Mouse (Mus musculus): ENCODE results near the gene Ralbp1. TPM values are rescaled to one million over a fixed set of nuclear protein-coding genes. Genes with fewer than 3 reads are reported as not detected.

Ralbp1 gene
- polyA plus RNA-seq, 1 experiment from 2014 or later, result 61.3 TPM

- WGBS, result 83% methylated on average over 7 of the region's 7 CpGs
- DNase-seq (ENCODE audit: low spot score), result peak; percentile 64
- H3K27me3 ChIP-seq (replicated peaks; ENCODE audit: low read depth, poor library complexity, severe bottlenecking), result no peaks in the 10 kb centered on the region
- peaks cover 7% of the 10 kb centered on the region for H3K4me1 ChIP-seq
- H3K9me3 ChIP-seq, result no peaks in the 10 kb centered on the region
- H3K4me3 ChIP-seq, result no peak overlapping the region
- H3K36me3 ChIP-seq (replicated peaks), result peaks cover 100% of the 10 kb centered on the region
- H3K27ac ChIP-seq (replicated peaks), result peak overlapping the region; percentile 35; the same call in 1 of the 2 replicates
Measured at GRCm38 (mm10) chr17:65839541-65840256, 45.9 kb downstream of the Ralbp1 start.

GRCm38 (mm10) chr17:65836746-65837145 lies 48.9 kb downstream of the Ralbp1 start:
- Histone ChIP-seq H3K27ac (replicated peaks) (no peak overlapping the region), H3K36me3 (replicated peaks) (peaks cover 99% of the 10 kb centered on the region), H3K9me3 (no peaks in the 10 kb centered on the region), H3K4me1 (peaks cover 7% of the 10 kb centered on the region), H3K4me3 (no peak overlapping the region), H3K27me3 (replicated peaks; ENCODE audit: low read depth, poor library complexity, severe bottlenecking) (no peaks in the 10 kb centered on the region)
- 92% methylated on average over 3 of the region's 3 CpGs for WGBS
- no peak for DNase-seq (ENCODE audit: low spot score)

- Histone ChIP-seq H3K36me3 (replicated peaks) (peaks cover 99% of the 10 kb centered on the region), H3K4me1 (no peaks in the 10 kb centered on the region), H3K27me3 (replicated peaks; ENCODE audit: low read depth, poor library complexity, severe bottlenecking) (no peaks in the 10 kb centered on the region), H3K9me3 (no peaks in the 10 kb centered on the region), H3K27ac (replicated peaks) (no peak overlapping the region), H3K4me3 (no peak overlapping the region)
- no peak for DNase-seq (ENCODE audit: low spot score)
- WGBS, result 94% methylated on average over 3 of the region's 3 CpGs
Measured at GRCm38 (mm10) chr17:65833891-65834290, 51.7 kb downstream of the Ralbp1 start.

GRCm38 (mm10) chr17:65830216-65830863 lies 55.3 kb downstream of the Ralbp1 start:
- Histone ChIP-seq H3K9me3 (no peaks in the 10 kb centered on the region), H3K36me3 (replicated peaks) (peaks cover 93% of the 10 kb centered on the region), H3K4me3 (no peak overlapping the region), H3K27me3 (replicated peaks; ENCODE audit: low read depth, poor library complexity, severe bottlenecking) (no peaks in the 10 kb centered on the region), H3K27ac (replicated peaks) (no peak overlapping the region), H3K4me1 (no peaks in the 10 kb centered on the region)
- 93% methylated on average over 13 of the region's 13 CpGs for WGBS
- DNase-seq (ENCODE audit: low spot score), result no peak

GRCm38 (mm10) chr17:65828951-65829350 lies 56.6 kb downstream of the Ralbp1 start:
- 90% methylated on average over 11 of the region's 11 CpGs for WGBS
- H3K27ac ChIP-seq (replicated peaks), result no peak overlapping the region
- no peaks in the 10 kb centered on the region for H3K4me1 ChIP-seq
- H3K4me3 ChIP-seq, result no peak overlapping the region
- no peaks in the 10 kb centered on the region for H3K9me3 ChIP-seq
- H3K36me3 ChIP-seq (replicated peaks), result peaks cover 94% of the 10 kb centered on the region
- no peak for DNase-seq (ENCODE audit: low spot score)
- H3K27me3 ChIP-seq (replicated peaks; ENCODE audit: low read depth, poor library complexity, severe bottlenecking), result no peaks in the 10 kb centered on the region

- WGBS, result 90% methylated on average over 5 of the region's 5 CpGs
- Histone ChIP-seq H3K36me3 (replicated peaks) (peaks cover 89% of the 10 kb centered on the region), H3K4me1 (no peaks in the 10 kb centered on the region), H3K9me3 (no peaks in the 10 kb centered on the region), H3K27me3 (replicated peaks; ENCODE audit: low read depth, poor library complexity, severe bottlenecking) (no peaks in the 10 kb centered on the region), H3K27ac (replicated peaks) (no peak overlapping the region), H3K4me3 (no peak overlapping the region)
- DNase-seq (ENCODE audit: low spot score), result no peak
Measured at GRCm38 (mm10) chr17:65827904-65828303, 57.7 kb downstream of the Ralbp1 start.

- Histone ChIP-seq H3K36me3 (replicated peaks) (peaks cover 89% of the 10 kb centered on the region), H3K4me3 (no peak overlapping the region), H3K4me1 (no peaks in the 10 kb centered on the region), H3K27me3 (replicated peaks; ENCODE audit: low read depth, poor library complexity, severe bottlenecking) (no peaks in the 10 kb centered on the region), H3K9me3 (no peaks in the 10 kb centered on the region), H3K27ac (replicated peaks) (no peak overlapping the region)
- 88% methylated on average over 16 of the region's 16 CpGs for WGBS
- no peak for DNase-seq (ENCODE audit: low spot score)
Measured at GRCm38 (mm10) chr17:65827119-65827840, 58.3 kb downstream of the Ralbp1 start.

GRCm38 (mm10) chr17:65826257-65826656 lies 59.3 kb downstream of the Ralbp1 start:
- Histone ChIP-seq H3K36me3 (replicated peaks) (peaks cover 89% of the 10 kb centered on the region), H3K4me1 (no peaks in the 10 kb centered on the region), H3K4me3 (no peak overlapping the region), H3K27ac (replicated peaks) (no peak overlapping the region), H3K9me3 (no peaks in the 10 kb centered on the region), H3K27me3 (replicated peaks; ENCODE audit: low read depth, poor library complexity, severe bottlenecking) (no peaks in the 10 kb centered on the region)
- 79% methylated on average over 9 of the region's 9 CpGs for WGBS
- DNase-seq (ENCODE audit: low spot score), result no peak

GRCm38 (mm10) chr17:65824246-65824645 lies 61.4 kb downstream of the Ralbp1 start:
- Histone ChIP-seq H3K9me3 (no peaks in the 10 kb centered on the region), H3K27me3 (replicated peaks; ENCODE audit: low read depth, poor library complexity, severe bottlenecking) (no peaks in the 10 kb centered on the region), H3K27ac (replicated peaks) (no peak overlapping the region), H3K4me3 (no peak overlapping the region), H3K4me1 (no peaks in the 10 kb centered on the region), H3K36me3 (replicated peaks) (peaks cover 86% of the 10 kb centered on the region)
- no peak for DNase-seq (ENCODE audit: low spot score)
- WGBS, result 93% methylated on average over 10 of the region's 10 CpGs

- H3K9me3 ChIP-seq, result no peaks in the 10 kb centered on the region
- no peaks in the 10 kb centered on the region for H3K27me3 ChIP-seq (replicated peaks; ENCODE audit: low read depth, poor library complexity, severe bottlenecking)
- DNase-seq (ENCODE audit: low spot score), result no peak
- no peak overlapping the region for H3K4me3 ChIP-seq
- H3K27ac ChIP-seq (replicated peaks), result no peak overlapping the region
- H3K4me1 ChIP-seq, result no peaks in the 10 kb centered on the region; the same call in 1 of the 2 replicates
- 88% methylated on average over 5 of the region's 5 CpGs for WGBS
- H3K36me3 ChIP-seq (replicated peaks), result peaks cover 87% of the 10 kb centered on the region
Measured at GRCm38 (mm10) chr17:65822423-65822822, 63.2 kb downstream of the Ralbp1 start.

GRCm38 (mm10) chr17:65820197-65820596 lies 65.4 kb downstream of the Ralbp1 start:
- DNase-seq (ENCODE audit: low spot score), result no peak
- Histone ChIP-seq H3K27me3 (replicated peaks; ENCODE audit: low read depth, poor library complexity, severe bottlenecking) (no peaks in the 10 kb centered on the region), H3K27ac (replicated peaks) (no peak overlapping the region), H3K4me3 (no peak overlapping the region), H3K4me1 (no peaks in the 10 kb centered on the region; the same call in 1 of the 2 replicates), H3K9me3 (no peaks in the 10 kb centered on the region), H3K36me3 (replicated peaks) (peaks cover 92% of the 10 kb centered on the region)
- WGBS, result 87% methylated on average over 5 of the region's 5 CpGs

GRCm38 (mm10) chr17:65813763-65814162 lies 71.8 kb downstream of the Ralbp1 start:
- Histone ChIP-seq H3K36me3 (replicated peaks) (peaks cover 94% of the 10 kb centered on the region), H3K4me3 (no peak overlapping the region), H3K4me1 (no peaks in the 10 kb centered on the region), H3K27ac (replicated peaks) (no peak overlapping the region), H3K9me3 (no peaks in the 10 kb centered on the region), H3K27me3 (replicated peaks; ENCODE audit: low read depth, poor library complexity, severe bottlenecking) (no peaks in the 10 kb centered on the region)
- no peak for DNase-seq (ENCODE audit: low spot score)
- WGBS, result 93% methylated on average over 8 of the region's 8 CpGs
